Mouse (Mus musculus) v-Abl transformed pro-B cells (cell line): ENCODE data around the gene Olfr1177-ps.

Experiments
- in situ Hi-C, 2 experiments: fragments of 400-800 bp; cut with MboI; formaldehyde crosslinking; loops; one replicate each; pipeline ENCODE4 v1.15.1; 2025; ENCODE audit not compliant: unreplicated experiment in 2 of 2

Gene Olfr1177-ps

DNA sequence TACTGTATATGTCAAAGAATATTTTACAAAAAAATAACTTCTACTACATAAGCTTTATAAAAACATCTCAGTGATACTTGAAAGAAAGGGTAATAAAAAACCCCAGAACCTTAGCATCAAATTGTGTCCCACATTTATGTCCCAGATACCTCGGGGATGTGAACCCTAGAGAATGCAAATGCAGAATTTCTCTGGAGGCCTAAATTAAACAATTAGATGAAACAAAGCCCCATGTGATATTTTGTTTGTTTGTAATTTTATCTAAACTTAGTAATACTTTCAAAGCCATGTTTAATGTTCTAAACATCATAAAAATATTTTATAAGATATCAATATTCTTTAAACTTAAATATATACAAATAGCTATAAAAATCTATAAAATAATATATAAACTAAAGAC, at the start of gene Olfr1177-ps:
Olfr1177-ps (minus strand) TSS at position 101 of the 400 bp plus-strand sequence.
- in situ Hi-C loops: no loop called here

DNA sequence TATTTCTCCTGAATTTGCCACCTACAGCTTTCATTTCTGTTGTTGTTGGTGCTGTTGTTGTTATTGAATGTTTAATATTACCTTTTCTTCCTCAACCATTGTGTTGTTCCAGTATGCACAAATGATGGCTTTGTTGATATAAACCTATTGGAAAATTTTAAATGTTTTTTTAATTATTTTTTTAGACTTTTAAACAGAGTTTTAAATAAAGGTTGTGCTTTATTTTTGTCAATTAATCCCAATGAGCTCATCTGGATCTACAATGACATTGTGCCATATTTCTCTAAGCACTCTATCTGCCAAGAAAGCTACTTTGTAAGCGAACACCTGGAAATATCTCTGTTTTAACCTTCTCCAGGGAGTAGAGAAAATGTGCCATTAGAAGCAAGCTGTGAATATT, 40.5 kb upstream of the Olfr1177-ps start, which contains the start of gene Olfr1178:
Olfr1178 (plus strand) TSS at position 301 of the 400 bp plus-strand sequence.
- in situ Hi-C loops: no loop called here

DNA sequence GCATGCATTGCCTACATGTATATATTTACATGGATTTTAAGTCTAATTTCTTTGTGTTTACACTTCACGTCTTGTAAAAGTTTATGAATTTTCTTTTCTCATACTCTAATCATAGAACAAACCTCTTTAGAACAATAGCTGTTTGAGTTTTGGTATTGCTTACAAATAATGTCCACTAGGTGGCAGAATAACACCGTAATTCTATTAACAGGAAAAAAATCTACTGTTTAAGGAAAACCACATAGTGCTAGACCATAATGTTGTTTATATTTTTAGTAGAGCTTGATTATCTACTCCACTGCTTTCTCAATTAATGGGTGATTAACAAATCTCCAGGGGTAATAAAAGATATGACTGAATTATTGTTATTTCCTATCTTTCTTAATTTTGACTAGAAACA, 10.0 kb upstream of the Olfr1177-ps start:
- in situ Hi-C loops: no loop called here

DNA sequence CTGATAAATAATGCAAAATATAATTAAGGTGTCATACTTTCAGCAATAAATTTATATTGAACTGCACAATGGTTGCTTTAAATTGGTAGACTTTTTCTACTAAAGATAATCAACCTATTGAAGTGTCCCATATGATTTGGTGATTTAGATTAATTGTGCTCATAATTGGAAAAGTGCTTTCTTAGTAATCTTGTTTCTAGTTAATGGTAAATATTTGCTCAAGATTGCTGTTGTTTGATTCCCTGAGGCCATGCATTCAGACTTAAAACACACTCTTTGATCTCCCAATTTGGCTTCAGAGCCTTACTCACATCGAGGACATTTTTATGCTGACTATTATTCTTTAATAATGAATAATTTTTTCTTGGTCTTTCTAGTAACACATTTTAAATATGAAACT, 9.9 kb downstream of the Olfr1177-ps start, which contains the start of gene Olfr1176:
Olfr1176 (plus strand) TSS at position 301 of the 400 bp plus-strand sequence.
- in situ Hi-C loops: no loop called here

DNA sequence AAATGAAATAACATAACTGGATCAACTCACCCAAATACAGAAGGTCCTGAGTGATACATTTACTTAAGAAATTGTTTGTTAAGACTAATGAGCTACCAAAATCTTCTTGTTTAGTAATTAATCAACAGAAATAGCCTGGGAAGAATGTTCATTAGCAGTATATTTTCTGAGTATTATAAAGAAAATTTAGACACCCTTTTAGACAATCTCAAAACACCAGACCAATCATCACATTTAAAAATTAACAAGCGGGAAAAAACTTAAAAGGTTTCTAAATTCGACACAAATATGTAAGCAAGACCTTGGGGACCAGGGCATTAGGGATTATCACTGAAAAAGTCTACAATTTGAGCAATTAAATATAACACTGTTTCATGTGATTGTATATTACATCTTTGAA, 19.2 kb downstream of the Olfr1177-ps start, which contains the start of gene Olfr1175-ps:
Olfr1175-ps (minus strand) TSS at position 101 of the 400 bp plus-strand sequence.
- in situ Hi-C loops: no loop called here

DNA sequence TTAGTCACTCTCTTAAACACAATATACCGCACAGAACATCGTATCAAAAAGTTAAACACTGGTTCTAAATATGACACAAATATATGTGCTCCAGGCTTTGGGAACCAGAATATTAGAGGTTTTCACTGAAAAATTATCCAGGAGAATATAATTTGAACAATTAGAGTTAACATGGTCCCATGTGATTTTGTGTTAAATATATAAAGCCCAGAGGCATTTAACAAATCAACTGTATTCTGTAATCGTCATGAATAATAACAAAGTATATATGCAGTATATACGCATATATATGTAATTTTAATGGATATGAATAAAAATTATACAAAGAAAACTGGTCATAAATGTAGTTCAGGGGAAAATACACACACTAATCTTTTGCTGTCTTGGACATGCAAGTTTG, 31.3 kb downstream of the Olfr1177-ps start, which contains the start of gene Olfr1174-ps:
Olfr1174-ps (minus strand) TSS at position 101 of the 400 bp plus-strand sequence.
- in situ Hi-C loops: no loop called here
